Mouse (Mus musculus) limb, embryonic 11.5 days (tissue): Measurements from ENCODE around the gene Adgrg2. TPM values are rescaled to one million over a fixed set of nuclear protein-coding genes. Genes with fewer than 3 reads are reported as not detected.

ENCODE experiments used
- ATAC-seq: fragments of 200-750 bp; cut with Nextera tagmentation; 2 replicates; pipeline ENCODE4 v1.8.0; 2017; ENCODE audit warnings: low read depth; ENCODE audit not compliant: insufficient number of reproducible peaks, low FRiP score, low TSS enrichment
- DNase-seq: peaks from one replicate; pipeline ENCODE4 v3.0.0-alpha.2; 2015; ENCODE audit warnings: low spot score
- H3K27ac ChIP-seq: fragments of 300-500 bp; sonication (generic); replicated peaks from 2 replicates; pipeline ENCODE4 v1.5.1; 2014; ENCODE audit warnings: low read depth, mild to moderate bottlenecking, low read length
- H3K27me3 ChIP-seq: fragments of 300-500 bp; sonication (generic); 2 replicates; pipeline ENCODE4 v1.6.1; 2014; ENCODE audit warnings: mild to moderate bottlenecking, low read length, mixed read lengths; ENCODE audit not compliant: control insufficient read depth, insufficient read depth
- H3K36me3 ChIP-seq: fragments of 300-500 bp; sonication (generic); 2 replicates; pipeline ENCODE4 v1.6.1; 2014; ENCODE audit warnings: mild to moderate bottlenecking, low read length, moderate library complexity, mixed read lengths; ENCODE audit not compliant: control insufficient read depth, insufficient read depth
- H3K4me1 ChIP-seq: fragments of 300-500 bp; sonication (generic); 2 replicates; pipeline ENCODE4 v1.6.1; 2014; ENCODE audit warnings: low read length, mixed read lengths; ENCODE audit not compliant: control insufficient read depth, insufficient read depth
- H3K4me2 ChIP-seq: fragments of 300-500 bp; sonication (generic); 2 replicates; pipeline ENCODE4 v1.6.1; 2014; ENCODE audit warnings: low read depth, mild to moderate bottlenecking, moderate library complexity; ENCODE audit not compliant: severe bottlenecking
- H3K4me3 ChIP-seq: fragments of 300-500 bp; sonication (generic); 2 replicates; pipeline ENCODE4 v1.5.1; 2014; ENCODE audit warnings: low read depth, low read length
- H3K9ac ChIP-seq: fragments of 300-500 bp; sonication (generic); 2 replicates; pipeline ENCODE4 v1.6.1; 2014; ENCODE audit warnings: mild to moderate bottlenecking, low read length
- H3K9me3 ChIP-seq: fragments of 300-500 bp; sonication (generic); 2 replicates; pipeline ENCODE4 v1.6.1; 2016; ENCODE audit warnings: low read length; ENCODE audit not compliant: control insufficient read depth
- WGBS: fragments of 180-500 bp; shearing (Covaris S2); extraction: QIAGEN DNeasy Blood & Tissue Kit; methylation state at CpG from one replicate; pipeline ENCODE4 v1.1.7; 2014; 5-methylcytosine and 5-hydroxymethylcytosine counted together
- polyA plus RNA-seq: library from polyadenylated mRNA; unstranded; fragments of >200 nt; fragmentation: Nextera tagmentation; extraction: Ambion mirVana; gene quantifications from 2 replicates; pipeline ENCODE4 v1.2.1, GENCODE M21; 2014

Adgrg2 gene
- polyA plus RNA-seq, 1 experiment from 2014 or later: 0.33 TPM

- no peak overlapping the region for H3K27ac ChIP-seq
- no peak for DNase-seq
- WGBS: 83% methylated on average over 2 of the region's 2 CpGs
- no peaks in the 10 kb centered on the region for H3K27me3 ChIP-seq
- no peaks in the 10 kb centered on the region for H3K9me3 ChIP-seq
- H3K9ac ChIP-seq: no peak overlapping the region
- H3K36me3 ChIP-seq: no peaks in the 10 kb centered on the region
- no peak for ATAC-seq
- no peak overlapping the region for H3K4me2 ChIP-seq
- no peak overlapping the region for H3K4me3 ChIP-seq
- H3K4me1 ChIP-seq: no peaks in the 10 kb centered on the region
Measured at GRCm38 (mm10) chrX:160510197-160510596, 119.7 kb downstream of the Adgrg2 start.

DNA sequence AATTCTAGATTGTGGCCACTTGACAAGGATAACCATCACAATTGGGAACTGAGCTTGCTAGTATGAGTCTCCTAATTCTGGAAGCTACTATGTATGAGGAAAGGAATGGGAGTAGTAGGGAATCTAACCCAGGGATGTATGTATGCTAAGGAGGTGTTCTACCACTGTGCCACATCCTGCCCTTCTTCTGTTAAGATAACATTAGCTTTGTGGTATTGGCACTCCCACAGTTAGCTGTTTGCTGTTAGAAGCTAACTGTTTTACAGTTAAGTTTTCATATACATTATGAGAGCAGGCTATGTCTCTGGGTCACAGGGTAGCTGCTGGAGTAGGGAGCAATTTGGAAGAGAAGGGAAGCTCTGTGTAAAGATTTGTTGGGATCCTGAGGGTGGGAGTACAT, 125.5 kb downstream of the Adgrg2 start:
- no peak overlapping the region for H3K4me3 ChIP-seq
- DNase-seq: no peak
- no peaks in the 10 kb centered on the region for H3K27me3 ChIP-seq
- no peak overlapping the region for H3K9ac ChIP-seq
- H3K36me3 ChIP-seq: no peaks in the 10 kb centered on the region
- no peaks in the 10 kb centered on the region for H3K9me3 ChIP-seq
- no peaks in the 10 kb centered on the region for H3K4me1 ChIP-seq
- ATAC-seq: no peak
- no peak overlapping the region for H3K27ac ChIP-seq
- H3K4me2 ChIP-seq: no peak overlapping the region

GRCm38 (mm10) chrX:160542772-160543171, 152.3 kb downstream of the Adgrg2 start:
- 0 out of 2 replicates have a peak, but pooled peaks cover 2% of the 10 kb centered on the region for H3K27me3 ChIP-seq
- H3K9ac ChIP-seq: no peak overlapping the region
- no peak overlapping the region for H3K4me3 ChIP-seq
- H3K9me3 ChIP-seq: no peaks in the 10 kb centered on the region
- H3K4me2 ChIP-seq: no peak overlapping the region
- ATAC-seq (no peak), DNase-seq (no peak)
- no peaks in the 10 kb centered on the region for H3K4me1 ChIP-seq
- no peaks in the 10 kb centered on the region for H3K36me3 ChIP-seq
- 54% methylated on average over 2 of the region's 2 CpGs for WGBS
- no peak overlapping the region for H3K27ac ChIP-seq

Other genes with a start within 250 kb of the Adgrg2 start
- 15.7 and 19.3 TPM in 2 replicates for gene Phka2, start 111.5 kb downstream of the Adgrg2 start, polyA plus RNA-seq